Mouse (Mus musculus): ENCODE measurements around the gene Narf. TPM values are rescaled to one million over a fixed set of nuclear protein-coding genes. Genes with fewer than 3 reads are reported as not detected.

The Narf gene
- total and polyA plus RNA-seq, 2 experiments from 2014 or later, result 38.0 to 129 TPM

GRCm38 (mm10) chr11:121250196-121250595, 13.1 kb downstream of the Narf start:
- Histone ChIP-seq H3K4me1 (ENCODE audit: insufficient read depth, low read length) (no peaks in the 10 kb centered on the region), H3K9me3 (ENCODE audit: low read length) (no peaks in the 10 kb centered on the region), H3K9ac (replicated peaks; ENCODE audit: low read length, poor library complexity, severe bottlenecking) (no peak overlapping the region), H3K4me3 (ENCODE audit: low read depth, low read length) (no peak overlapping the region), H3K27ac (ENCODE audit: low read depth, low read length) (no peak overlapping the region), H3K27me3 (ENCODE audit: insufficient read depth, low read length) (no peaks in the 10 kb centered on the region), H3K36me3 (ENCODE audit: insufficient read depth, low read length) (peaks cover 78% of the 10 kb centered on the region), H3K4me2 (ENCODE audit: low read depth, low read length, poor library complexity, severe bottlenecking) (no peak overlapping the region)
- ATAC-seq (ENCODE audit: low FRiP score), result no peak
- WGBS, result 95% methylated on average over 8 of the region's 8 CpGs
- TF ChIP-seq CTCF (IDR thresholded peaks at IDR 0.05), result no peak
- DNase-seq (ENCODE audit: low spot score), result no peak

GRCm38 (mm10) chr11:121259160-121260100, 22.4 kb downstream of the Narf start, which contains the start of gene Foxk2:
Foxk2 (plus strand) TSS chr11:121259990.
- ATAC-seq (ENCODE audit: low FRiP score), result peak; percentile 98
- H3K9ac ChIP-seq (replicated peaks; ENCODE audit: low read length, poor library complexity, severe bottlenecking), result peak within 1 kb of the TSS; percentile 98
- peak within 1 kb of the TSS; percentile 97 for H3K4me3 ChIP-seq (ENCODE audit: low read depth, low read length)
- peak within 1 kb of the TSS; percentile 93 for H3K27ac ChIP-seq (ENCODE audit: low read depth, low read length)
- TF ChIP-seq CTCF (IDR thresholded peaks at IDR 0.05), result no peak
- peak; percentile 96 for DNase-seq (ENCODE audit: low spot score)
- H3K4me2 ChIP-seq (ENCODE audit: low read depth, low read length, poor library complexity, severe bottlenecking), result peak within 1 kb of the TSS; percentile 95
- H3K27me3 ChIP-seq (ENCODE audit: insufficient read depth, low read length), result no peaks in the 10 kb centered on the region
- H3K4me1 ChIP-seq (ENCODE audit: insufficient read depth, low read length), result peaks cover 5% of the 10 kb centered on the region; the same call in 1 of the 2 replicates
- no peaks in the 10 kb centered on the region for H3K9me3 ChIP-seq (ENCODE audit: low read length)
- WGBS, result under 1% methylated on average over 60 of the region's 91 CpGs
- peaks cover 15% of the 10 kb centered on the region for H3K36me3 ChIP-seq (ENCODE audit: insufficient read depth, low read length)

GRCm38 (mm10) chr11:121260211-121260906, 23.3 kb downstream of the Narf start:
- peak; percentile 17 for ATAC-seq (ENCODE audit: low FRiP score)
- Histone ChIP-seq H3K4me3 (ENCODE audit: low read depth, low read length) (peak overlapping the region; percentile 97), H3K9ac (replicated peaks; ENCODE audit: low read length, poor library complexity, severe bottlenecking) (peak overlapping the region; percentile 98), H3K27ac (ENCODE audit: low read depth, low read length) (peak overlapping the region; percentile 92), H3K9me3 (ENCODE audit: low read length) (no peaks in the 10 kb centered on the region), H3K4me1 (ENCODE audit: insufficient read depth, low read length) (peaks cover 5% of the 10 kb centered on the region; the same call in 1 of the 2 replicates), H3K27me3 (ENCODE audit: insufficient read depth, low read length) (no peaks in the 10 kb centered on the region), H3K36me3 (ENCODE audit: insufficient read depth, low read length) (peaks cover 6% of the 10 kb centered on the region), H3K4me2 (ENCODE audit: low read depth, low read length, poor library complexity, severe bottlenecking) (peak overlapping the region; percentile 95)
- under 1% methylated on average over 47 of the region's 60 CpGs for WGBS
- TF ChIP-seq CTCF (IDR thresholded peaks at IDR 0.05), result no peak
- peak; percentile 7 for DNase-seq (ENCODE audit: low spot score)

- H3K27ac ChIP-seq (ENCODE audit: low read depth, low read length), result peak overlapping the region; percentile 92; the same call in 1 of the 2 replicates
- TF ChIP-seq CTCF (IDR thresholded peaks at IDR 0.05), result no peak
Measured at GRCm38 (mm10) chr11:121261074-121261473, 24.0 kb downstream of the Narf start.

GRCm38 (mm10) chr11:121277516-121277915, 40.5 kb downstream of the Narf start:
- Histone ChIP-seq H3K4me3 (ENCODE audit: low read depth, low read length) (no peak overlapping the region), H3K4me2 (ENCODE audit: low read depth, low read length, poor library complexity, severe bottlenecking) (no peak overlapping the region), H3K9ac (replicated peaks; ENCODE audit: low read length, poor library complexity, severe bottlenecking) (no peak overlapping the region), H3K4me1 (ENCODE audit: insufficient read depth, low read length) (no peaks in the 10 kb centered on the region), H3K9me3 (ENCODE audit: low read length) (no peaks in the 10 kb centered on the region), H3K27me3 (ENCODE audit: insufficient read depth, low read length) (no peaks in the 10 kb centered on the region), H3K27ac (ENCODE audit: low read depth, low read length) (no peak overlapping the region), H3K36me3 (ENCODE audit: insufficient read depth, low read length) (no peaks in the 10 kb centered on the region)
- DNase-seq (ENCODE audit: low spot score) (no peak), ATAC-seq (ENCODE audit: low FRiP score) (no peak)
- TF ChIP-seq CTCF (IDR thresholded peaks at IDR 0.05), result no peak
- WGBS, result 92% methylated on average over 8 of the region's 8 CpGs

More at GRCm38 (mm10) chr11:121261074-121261473, 24.0 kb downstream of the Narf start:
- Histone ChIP-seq H3K4me3 (ENCODE audit: low read depth, low read length) (peak overlapping the region; percentile 97), H3K4me2 (ENCODE audit: low read depth, low read length, poor library complexity, severe bottlenecking) (peak overlapping the region; percentile 95), H3K9me3 (ENCODE audit: low read length) (no peaks in the 10 kb centered on the region), H3K4me1 (ENCODE audit: insufficient read depth, low read length) (peaks cover 5% of the 10 kb centered on the region; the same call in 1 of the 2 replicates), H3K27me3 (ENCODE audit: insufficient read depth, low read length) (no peaks in the 10 kb centered on the region), H3K9ac (replicated peaks; ENCODE audit: low read length, poor library complexity, severe bottlenecking) (peak overlapping the region; percentile 98), H3K36me3 (ENCODE audit: insufficient read depth, low read length) (peaks cover 4% of the 10 kb centered on the region)
- no peak for ATAC-seq (ENCODE audit: low FRiP score)
- WGBS, result 64% methylated on average over 2 of the region's 2 CpGs
- no peak for DNase-seq (ENCODE audit: low spot score)
